Mouse (Mus musculus): ENCODE data around the gene E330017A01Rik. TPM values are rescaled to one million over a fixed set of nuclear protein-coding genes. Genes with fewer than 3 reads are reported as not detected.

E330017A01Rik gene
- polyA plus RNA-seq (2014; fragmentation: Nextera tagmentation; extraction: Ambion mirVana): not detected in 2 replicates

GRCm38 (mm10) chr16:58638689-58639175 is at the start of gene E330017A01Rik:
Gene E330017A01Rik (minus strand): TSS chr16:58638739.
- no peak for ATAC-seq (ENCODE audit: insufficient number of reproducible peaks, low FRiP score, low TSS enrichment, low read depth)
- no peak for DNase-seq (ENCODE audit: low spot score)
- Histone ChIP-seq H3K4me2 (ENCODE audit: low read depth, severe bottlenecking) (no peak within 1 kb of the TSS), H3K4me3 (ENCODE audit: low read depth, low read length) (no peak within 1 kb of the TSS), H3K27ac (replicated peaks; ENCODE audit: low read depth, low read length) (no peak within 1 kb of the TSS), H3K4me1 (ENCODE audit: control insufficient read depth, insufficient read depth, low read length) (no peaks in the 10 kb centered on the region; the same call in 1 of the 2 replicates), H3K9me3 (ENCODE audit: control insufficient read depth, low read length) (no peaks in the 10 kb centered on the region), H3K27me3 (ENCODE audit: control insufficient read depth, insufficient read depth, low read length) (no peaks in the 10 kb centered on the region), H3K9ac (ENCODE audit: low read length) (no peak within 1 kb of the TSS), H3K36me3 (ENCODE audit: control insufficient read depth, insufficient read depth, low read length) (no peaks in the 10 kb centered on the region)
- WGBS: 93% methylated on average over 3 of the region's 3 CpGs

GRCm38 (mm10) chr16:58685548-58686537 is 47.3 kb upstream of the E330017A01Rik start:
- no peak for ATAC-seq (ENCODE audit: insufficient number of reproducible peaks, low FRiP score, low TSS enrichment, low read depth)
- H3K4me3 ChIP-seq (ENCODE audit: low read depth, low read length): no peak overlapping the region
- H3K9ac ChIP-seq (ENCODE audit: low read length): no peak overlapping the region
- no peak overlapping the region for H3K4me2 ChIP-seq (ENCODE audit: low read depth, severe bottlenecking)
- H3K4me1 ChIP-seq (ENCODE audit: control insufficient read depth, insufficient read depth, low read length): no peaks in the 10 kb centered on the region
- no peaks in the 10 kb centered on the region for H3K27me3 ChIP-seq (ENCODE audit: control insufficient read depth, insufficient read depth, low read length)
- H3K36me3 ChIP-seq (ENCODE audit: control insufficient read depth, insufficient read depth, low read length): 0 out of 2 replicates have a peak, but pooled peaks cover 2% of the 10 kb centered on the region
- H3K27ac ChIP-seq (replicated peaks; ENCODE audit: low read depth, low read length): no peak overlapping the region
- no peaks in the 10 kb centered on the region for H3K9me3 ChIP-seq (ENCODE audit: control insufficient read depth, low read length)
- WGBS: 81% methylated on average over 20 of the region's 20 CpGs
- DNase-seq (ENCODE audit: low spot score): no peak

- Histone ChIP-seq H3K9me3 (ENCODE audit: control insufficient read depth, low read length) (no peaks in the 10 kb centered on the region), H3K4me3 (ENCODE audit: low read depth, low read length) (no peak overlapping the region), H3K4me1 (ENCODE audit: control insufficient read depth, insufficient read depth, low read length) (no peaks in the 10 kb centered on the region), H3K4me2 (ENCODE audit: low read depth, severe bottlenecking) (no peak overlapping the region), H3K9ac (ENCODE audit: low read length) (no peak overlapping the region), H3K27me3 (ENCODE audit: control insufficient read depth, insufficient read depth, low read length) (no peaks in the 10 kb centered on the region), H3K36me3 (ENCODE audit: control insufficient read depth, insufficient read depth, low read length) (0 out of 2 replicates have a peak, but pooled peaks cover 2% of the 10 kb centered on the region), H3K27ac (replicated peaks; ENCODE audit: low read depth, low read length) (no peak overlapping the region)
- ATAC-seq (ENCODE audit: insufficient number of reproducible peaks, low FRiP score, low TSS enrichment, low read depth) (no peak), DNase-seq (ENCODE audit: low spot score) (no peak)
Observed at GRCm38 (mm10) chr16:58684537-58684936, 46.0 kb upstream of the E330017A01Rik start.

GRCm38 (mm10) chr16:58683911-58684310 is 45.4 kb upstream of the E330017A01Rik start:
- no peak overlapping the region for H3K4me3 ChIP-seq (ENCODE audit: low read depth, low read length)
- no peaks in the 10 kb centered on the region for H3K9me3 ChIP-seq (ENCODE audit: control insufficient read depth, low read length)
- no peaks in the 10 kb centered on the region for H3K4me1 ChIP-seq (ENCODE audit: control insufficient read depth, insufficient read depth, low read length)
- no peak for ATAC-seq (ENCODE audit: insufficient number of reproducible peaks, low FRiP score, low TSS enrichment, low read depth)
- H3K27me3 ChIP-seq (ENCODE audit: control insufficient read depth, insufficient read depth, low read length): no peaks in the 10 kb centered on the region
- 95% methylated on average over 4 of the region's 4 CpGs for WGBS
- 0 out of 2 replicates have a peak, but pooled peaks cover 2% of the 10 kb centered on the region for H3K36me3 ChIP-seq (ENCODE audit: control insufficient read depth, insufficient read depth, low read length)
- DNase-seq (ENCODE audit: low spot score): no peak
- no peak overlapping the region for H3K27ac ChIP-seq (replicated peaks; ENCODE audit: low read depth, low read length)
- H3K4me2 ChIP-seq (ENCODE audit: low read depth, severe bottlenecking): no peak overlapping the region
- no peak overlapping the region for H3K9ac ChIP-seq (ENCODE audit: low read length)

DNA sequence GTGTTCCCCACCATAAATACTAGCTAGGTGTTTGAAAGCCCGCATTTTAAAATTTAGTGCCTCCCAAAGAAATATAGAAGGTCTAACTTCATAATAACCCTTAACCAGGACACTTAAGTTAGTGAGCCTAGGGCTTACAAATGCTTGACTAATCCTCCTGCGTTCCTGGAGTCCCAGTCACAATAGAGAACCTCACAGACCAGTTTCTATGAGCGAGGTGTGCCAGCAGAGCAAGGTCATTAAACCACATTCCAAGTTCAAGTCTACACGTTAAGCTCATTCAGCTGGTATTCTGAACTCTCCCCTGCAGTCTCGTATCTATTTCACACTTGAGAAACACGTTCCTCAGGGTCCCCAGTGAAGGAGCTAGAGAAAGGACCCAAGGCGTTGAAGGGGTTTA is 44.3 kb upstream of the E330017A01Rik start:
- 0 out of 2 replicates have a peak, but pooled peaks cover 2% of the 10 kb centered on the region for H3K36me3 ChIP-seq (ENCODE audit: control insufficient read depth, insufficient read depth, low read length)
- H3K27me3 ChIP-seq (ENCODE audit: control insufficient read depth, insufficient read depth, low read length): no peaks in the 10 kb centered on the region
- no peak for ATAC-seq (ENCODE audit: insufficient number of reproducible peaks, low FRiP score, low TSS enrichment, low read depth)
- H3K4me2 ChIP-seq (ENCODE audit: low read depth, severe bottlenecking): no peak overlapping the region
- no peaks in the 10 kb centered on the region for H3K9me3 ChIP-seq (ENCODE audit: control insufficient read depth, low read length)
- no peak overlapping the region for H3K9ac ChIP-seq (ENCODE audit: low read length)
- 82% methylated on average over 7 of the region's 7 CpGs for WGBS
- DNase-seq (ENCODE audit: low spot score): no peak
- H3K27ac ChIP-seq (replicated peaks; ENCODE audit: low read depth, low read length): no peak overlapping the region
- H3K4me1 ChIP-seq (ENCODE audit: control insufficient read depth, insufficient read depth, low read length): no peaks in the 10 kb centered on the region
- H3K4me3 ChIP-seq (ENCODE audit: low read depth, low read length): no peak overlapping the region

DNA sequence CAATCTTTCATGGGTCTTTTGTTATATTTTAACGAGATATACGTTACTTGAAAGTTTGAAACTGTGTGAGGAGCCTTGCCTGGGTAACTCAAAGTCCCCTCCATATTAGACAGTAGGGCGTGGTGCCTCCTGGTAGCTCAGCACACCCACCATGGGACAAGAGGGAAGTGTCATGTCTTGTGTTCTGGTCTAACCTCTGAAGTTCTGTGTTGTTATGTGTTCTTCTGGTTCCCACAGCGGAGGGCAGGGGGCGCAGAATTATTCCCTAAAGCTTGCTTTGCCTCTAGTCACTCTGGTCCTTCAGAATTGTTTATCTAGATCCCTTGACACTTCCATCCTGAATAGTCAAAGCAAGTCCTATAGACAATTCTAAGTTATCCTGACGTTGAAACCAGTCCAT is 43.5 kb upstream of the E330017A01Rik start:
- H3K4me2 ChIP-seq (ENCODE audit: low read depth, severe bottlenecking): no peak overlapping the region
- WGBS: 91% methylated on average over 6 of the region's 6 CpGs
- no peaks in the 10 kb centered on the region for H3K27me3 ChIP-seq (ENCODE audit: control insufficient read depth, insufficient read depth, low read length)
- no peak overlapping the region for H3K4me3 ChIP-seq (ENCODE audit: low read depth, low read length)
- no peaks in the 10 kb centered on the region for H3K9me3 ChIP-seq (ENCODE audit: control insufficient read depth, low read length)
- H3K9ac ChIP-seq (ENCODE audit: low read length): no peak overlapping the region
- H3K36me3 ChIP-seq (ENCODE audit: control insufficient read depth, insufficient read depth, low read length): 0 out of 2 replicates have a peak, but pooled peaks cover 4% of the 10 kb centered on the region
- DNase-seq (ENCODE audit: low spot score) (no peak), ATAC-seq (ENCODE audit: insufficient number of reproducible peaks, low FRiP score, low TSS enrichment, low read depth) (no peak)
- H3K27ac ChIP-seq (replicated peaks; ENCODE audit: low read depth, low read length): no peak overlapping the region
- H3K4me1 ChIP-seq (ENCODE audit: control insufficient read depth, insufficient read depth, low read length): no peaks in the 10 kb centered on the region

DNA sequence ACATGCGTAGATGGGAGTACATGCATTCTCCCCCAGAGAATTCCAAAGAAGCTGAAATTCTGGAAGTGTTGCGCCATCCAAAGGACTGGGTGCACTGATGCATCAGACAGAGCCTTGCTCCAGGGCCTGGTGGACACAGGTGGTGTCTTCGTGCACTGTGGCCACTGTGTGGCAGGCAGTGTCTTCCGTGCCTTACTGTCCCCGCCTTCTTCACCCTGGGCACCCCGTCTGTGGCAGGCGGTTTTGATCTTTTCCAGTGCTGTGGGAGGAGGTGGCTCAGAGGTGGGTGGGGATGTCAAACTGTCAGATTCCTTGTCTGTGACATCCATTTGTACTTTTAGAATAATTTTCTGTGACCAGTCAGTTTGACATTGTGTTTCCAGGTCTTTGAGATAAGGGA is 40.1 kb upstream of the E330017A01Rik start:
- ATAC-seq (ENCODE audit: insufficient number of reproducible peaks, low FRiP score, low TSS enrichment, low read depth): no peak
- no peaks in the 10 kb centered on the region for H3K9me3 ChIP-seq (ENCODE audit: control insufficient read depth, low read length)
- H3K27me3 ChIP-seq (ENCODE audit: control insufficient read depth, insufficient read depth, low read length): no peaks in the 10 kb centered on the region
- WGBS: 72% methylated on average over 7 of the region's 7 CpGs
- no peak overlapping the region for H3K4me3 ChIP-seq (ENCODE audit: low read depth, low read length)
- H3K27ac ChIP-seq (replicated peaks; ENCODE audit: low read depth, low read length): no peak overlapping the region
- DNase-seq (ENCODE audit: low spot score): no peak
- H3K4me1 ChIP-seq (ENCODE audit: control insufficient read depth, insufficient read depth, low read length): no peaks in the 10 kb centered on the region
- H3K9ac ChIP-seq (ENCODE audit: low read length): no peak overlapping the region
- no peak overlapping the region for H3K4me2 ChIP-seq (ENCODE audit: low read depth, severe bottlenecking)
- peaks cover 16% of the 10 kb centered on the region; the same call in 1 of the 2 replicates for H3K36me3 ChIP-seq (ENCODE audit: control insufficient read depth, insufficient read depth, low read length)

DNA sequence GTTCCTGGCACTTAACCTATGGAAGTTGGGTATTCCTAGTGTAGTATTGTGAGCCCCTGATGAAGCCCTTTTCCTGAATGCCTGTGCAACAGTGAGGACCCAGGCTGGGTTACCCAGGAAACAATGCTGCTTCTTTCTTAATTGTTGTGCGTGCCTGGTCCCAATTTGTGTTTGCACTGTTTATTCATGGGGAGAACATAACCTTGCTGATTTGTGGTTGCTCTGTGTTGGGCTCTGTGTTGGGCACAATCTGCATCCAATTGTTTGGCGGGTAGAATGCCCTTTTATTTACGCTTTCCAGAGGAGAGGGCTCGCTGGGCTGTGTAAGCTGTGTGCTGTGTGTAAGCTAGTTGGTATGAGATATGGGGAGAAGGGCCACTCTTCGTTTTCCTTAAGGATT is 39.0 kb upstream of the E330017A01Rik start:
- H3K9ac ChIP-seq (ENCODE audit: low read length): no peak overlapping the region
- no peak overlapping the region for H3K4me3 ChIP-seq (ENCODE audit: low read depth, low read length)
- H3K4me1 ChIP-seq (ENCODE audit: control insufficient read depth, insufficient read depth, low read length): no peaks in the 10 kb centered on the region
- WGBS: 85% methylated on average over 5 of the region's 5 CpGs
- no peak overlapping the region for H3K27ac ChIP-seq (replicated peaks; ENCODE audit: low read depth, low read length)
- H3K36me3 ChIP-seq (ENCODE audit: control insufficient read depth, insufficient read depth, low read length): peaks cover 16% of the 10 kb centered on the region; the same call in 1 of the 2 replicates
- H3K4me2 ChIP-seq (ENCODE audit: low read depth, severe bottlenecking): no peak overlapping the region
- no peaks in the 10 kb centered on the region for H3K27me3 ChIP-seq (ENCODE audit: control insufficient read depth, insufficient read depth, low read length)
- no peaks in the 10 kb centered on the region for H3K9me3 ChIP-seq (ENCODE audit: control insufficient read depth, low read length)
- ATAC-seq (ENCODE audit: insufficient number of reproducible peaks, low FRiP score, low TSS enrichment, low read depth) (no peak), DNase-seq (ENCODE audit: low spot score) (no peak)

Measured in limb, embryonic 11.5 days (tissue).